Mouse (Mus musculus): ENCODE data around the gene Luc7l. TPM values are rescaled to one million over a fixed set of nuclear protein-coding genes. Genes with fewer than 3 reads are reported as not detected.
"Not testable (repeated sequence)": the region's sequence is repeated elsewhere in the genome, so short reads cannot be mapped to it uniquely, and the experiment has no call there.

The Luc7l gene
- polyA plus RNA-seq, 1 experiment from 2014 or later = 148 TPM

DNA sequence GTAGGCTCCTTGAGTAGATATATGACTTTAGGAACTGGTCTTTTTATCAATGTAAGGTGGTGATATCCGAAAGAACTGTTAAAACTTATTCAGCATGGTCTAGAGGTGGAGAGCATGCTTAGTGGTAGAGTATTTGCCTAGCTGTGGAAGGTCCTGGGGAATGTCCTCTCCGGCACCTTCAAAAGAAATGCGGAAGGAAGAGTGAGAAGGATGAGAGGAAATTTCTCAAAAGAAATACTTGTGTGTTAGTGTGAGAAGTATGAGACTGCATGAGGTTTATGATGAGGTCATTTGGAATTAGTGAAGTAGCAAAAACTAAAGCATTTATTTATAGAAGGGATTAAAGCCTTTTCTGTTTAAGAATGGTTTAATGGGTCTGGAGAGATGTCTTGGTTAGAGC is 9.7 kb downstream of the Luc7l start:
- H3K4me3 ChIP-seq (replicated peaks) = no peak overlapping the region
- no peak overlapping the region for H3K4me2 ChIP-seq
- H3K9ac ChIP-seq = no peak overlapping the region
- no peak for ATAC-seq (ENCODE audit: low FRiP score)
- H3K4me1 ChIP-seq = no peaks in the 10 kb centered on the region
- no peak overlapping the region for H3K27ac ChIP-seq
- peaks cover 93% of the 10 kb centered on the region for H3K36me3 ChIP-seq (replicated peaks)
- H3K9me3 ChIP-seq = no peaks in the 10 kb centered on the region
- 96% methylated on average over 3 of the region's 3 CpGs for WGBS
- H3K27me3 ChIP-seq = no peaks in the 10 kb centered on the region

DNA sequence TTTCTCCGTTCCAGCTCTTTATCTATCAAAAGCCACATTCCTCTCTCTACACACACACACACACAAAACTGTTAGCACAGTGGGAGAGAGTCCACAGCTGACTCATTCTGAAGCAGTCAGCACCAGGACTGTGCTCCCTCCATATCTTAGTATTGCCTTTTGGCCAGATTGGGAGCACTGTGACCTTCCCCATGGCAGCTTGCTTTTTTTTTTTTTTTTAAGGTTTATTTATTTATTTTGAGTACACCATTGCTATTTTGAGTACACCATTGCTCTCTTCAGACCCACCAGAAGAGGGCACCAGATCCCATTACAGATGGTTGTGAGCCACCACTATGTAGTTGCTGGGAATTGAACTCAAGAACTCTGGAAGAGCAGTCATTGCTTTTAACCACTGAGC is 16.2 kb downstream of the Luc7l start:
- WGBS = 95% methylated on average over 1 of the region's 1 CpGs
- ATAC-seq (ENCODE audit: low FRiP score) = no peak

DNA sequence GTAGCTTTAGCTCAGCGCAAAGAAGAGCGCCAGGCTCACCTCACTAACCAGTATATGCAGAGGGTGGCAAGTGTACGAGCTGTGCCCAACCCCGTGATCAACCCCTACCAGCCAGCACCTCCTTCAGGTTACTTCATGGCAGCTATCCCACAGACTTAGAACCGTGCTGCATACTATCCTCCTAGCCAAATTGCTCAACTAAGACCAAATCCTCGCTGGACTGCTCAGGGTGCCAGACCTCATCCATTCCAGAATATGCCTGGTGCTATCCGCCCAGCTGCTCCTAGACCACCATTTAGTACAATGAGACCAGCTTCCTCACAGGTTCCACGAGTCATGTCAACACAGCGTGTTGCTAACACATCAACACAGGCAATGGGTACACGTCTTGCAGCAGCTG is 16.9 kb downstream of the Luc7l start:
- not testable (repeated sequence) for H3K27me3 ChIP-seq; H3K9ac ChIP-seq; H3K4me1 ChIP-seq; H3K4me3 ChIP-seq (replicated peaks); H3K27ac ChIP-seq; H3K4me2 ChIP-seq; ATAC-seq (ENCODE audit: low FRiP score); H3K9me3 ChIP-seq
- H3K36me3 ChIP-seq (replicated peaks) = peaks cover 83% of the 10 kb centered on the region
- WGBS = 97% methylated on average over 9 of the region's 10 CpGs

More for the DNA sequence above, 16.2 kb downstream of the Luc7l start:
- no peaks in the 10 kb centered on the region for H3K9me3 ChIP-seq
- peaks cover 88% of the 10 kb centered on the region for H3K36me3 ChIP-seq (replicated peaks)
- no peak overlapping the region for H3K27ac ChIP-seq
- no peak overlapping the region for H3K4me2 ChIP-seq
- H3K9ac ChIP-seq = no peak overlapping the region
- H3K4me3 ChIP-seq (replicated peaks) = no peak overlapping the region
- no peaks in the 10 kb centered on the region for H3K4me1 ChIP-seq
- H3K27me3 ChIP-seq = no peaks in the 10 kb centered on the region

GRCm38 (mm10) chr17:26272586-26272985 is 19.9 kb downstream of the Luc7l start:
- no peak for ATAC-seq (ENCODE audit: low FRiP score)
- Histone ChIP-seq H3K27me3 (no peaks in the 10 kb centered on the region), H3K4me3 (replicated peaks) (no peak overlapping the region), H3K9ac (no peak overlapping the region), H3K36me3 (replicated peaks) (peaks cover 83% of the 10 kb centered on the region), H3K9me3 (no peaks in the 10 kb centered on the region), H3K4me2 (no peak overlapping the region), H3K27ac (no peak overlapping the region), H3K4me1 (no peaks in the 10 kb centered on the region)
- WGBS = 91% methylated on average over 3 of the region's 3 CpGs

DNA sequence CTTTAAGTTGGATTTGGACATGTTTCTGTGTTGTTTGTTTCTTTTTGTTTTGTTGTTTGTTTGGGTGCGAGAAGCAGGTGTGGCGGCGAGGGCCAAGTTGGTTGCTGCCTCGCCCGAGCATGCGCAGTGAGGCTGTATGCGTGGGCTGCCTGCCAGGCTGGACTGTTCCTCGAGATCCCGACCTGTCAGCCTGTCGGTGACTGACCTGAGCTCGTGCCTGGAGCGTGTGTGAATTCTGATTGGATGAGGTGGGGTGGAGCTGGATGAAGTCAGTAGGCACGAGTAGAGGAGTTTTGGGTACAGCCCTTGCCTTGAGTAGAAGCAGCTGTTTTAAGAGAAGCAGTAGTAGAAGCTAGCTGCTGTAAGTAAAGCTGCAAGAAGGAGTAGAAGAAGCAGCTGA is 23.2 kb downstream of the Luc7l start:
- ATAC-seq (ENCODE audit: low FRiP score) = no peak
- no peaks in the 10 kb centered on the region for H3K4me1 ChIP-seq
- H3K9me3 ChIP-seq = no peaks in the 10 kb centered on the region
- H3K27me3 ChIP-seq = no peaks in the 10 kb centered on the region
- WGBS = 93% methylated on average over 13 of the region's 13 CpGs
- no peak overlapping the region for H3K9ac ChIP-seq
- H3K36me3 ChIP-seq (replicated peaks) = peaks cover 86% of the 10 kb centered on the region
- no peak overlapping the region for H3K4me3 ChIP-seq (replicated peaks)
- H3K27ac ChIP-seq = no peak overlapping the region
- no peak overlapping the region for H3K4me2 ChIP-seq

- Histone ChIP-seq H3K27me3 (no peaks in the 10 kb centered on the region), H3K4me2 (no peak overlapping the region), H3K9me3 (no peaks in the 10 kb centered on the region), H3K4me3 (replicated peaks) (no peak overlapping the region), H3K4me1 (no peaks in the 10 kb centered on the region), H3K36me3 (replicated peaks) (peaks cover 86% of the 10 kb centered on the region), H3K27ac (no peak overlapping the region), H3K9ac (no peak overlapping the region)
- no peak for ATAC-seq (ENCODE audit: low FRiP score)
- WGBS = 91% methylated on average over 4 of the region's 4 CpGs
These were observed 24.0 kb downstream of the Luc7l start for GRCm38 (mm10) chr17:26276711-26277110.

- no peak for ATAC-seq (ENCODE audit: low FRiP score)
- Histone ChIP-seq H3K36me3 (replicated peaks) (peaks cover 97% of the 10 kb centered on the region), H3K4me2 (no peak overlapping the region), H3K9me3 (peaks cover 4% of the 10 kb centered on the region), H3K4me3 (replicated peaks) (no peak overlapping the region), H3K9ac (no peak overlapping the region), H3K27ac (no peak overlapping the region), H3K27me3 (no peaks in the 10 kb centered on the region), H3K4me1 (no peaks in the 10 kb centered on the region)
- 86% methylated on average over 8 of the region's 8 CpGs for WGBS
These were observed 33.7 kb downstream of the Luc7l start for GRCm38 (mm10) chr17:26286199-26286955.

GRCm38 (mm10) chr17:26289475-26289874 is 36.8 kb downstream of the Luc7l start:
- Histone ChIP-seq H3K4me1 (no peaks in the 10 kb centered on the region), H3K27ac (no peak overlapping the region), H3K4me2 (no peak overlapping the region), H3K4me3 (replicated peaks) (no peak overlapping the region), H3K36me3 (replicated peaks) (peaks cover 72% of the 10 kb centered on the region), H3K9ac (no peak overlapping the region), H3K27me3 (no peaks in the 10 kb centered on the region), H3K9me3 (peaks cover 9% of the 10 kb centered on the region)
- WGBS = 83% methylated on average over 4 of the region's 4 CpGs
- no peak for ATAC-seq (ENCODE audit: low FRiP score)

DNA sequence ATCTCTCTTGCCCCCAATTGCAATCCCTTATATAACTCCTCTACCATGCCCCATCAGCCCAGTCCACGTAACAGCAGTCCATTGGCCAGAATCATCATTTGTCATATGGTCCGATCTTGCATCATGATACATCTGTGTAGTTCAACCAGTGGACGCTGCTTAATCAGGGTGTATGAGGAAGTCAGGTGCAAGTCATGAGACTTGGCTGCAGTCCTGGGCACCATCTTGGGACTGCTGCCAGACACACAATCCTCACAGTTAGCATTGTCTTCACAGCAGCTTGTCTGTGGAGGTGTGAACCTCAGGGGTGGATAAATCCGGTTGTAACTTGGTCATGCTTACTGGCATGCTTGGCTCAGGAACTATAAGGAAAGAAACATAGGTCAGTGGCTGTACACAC is 45.6 kb downstream of the Luc7l start:
- H3K27ac ChIP-seq; H3K4me2 ChIP-seq; H3K4me1 ChIP-seq; H3K27me3 ChIP-seq; H3K4me3 ChIP-seq (replicated peaks); H3K9ac ChIP-seq; ATAC-seq (ENCODE audit: low FRiP score); H3K36me3 ChIP-seq (replicated peaks): not testable (repeated sequence)
- WGBS = 93% methylated on average over 4 of the region's 4 CpGs
- peaks cover 13% of the 10 kb centered on the region; the same call in 1 of the 2 replicates for H3K9me3 ChIP-seq

- Histone ChIP-seq H3K9me3 (no peaks in the 10 kb centered on the region), H3K36me3 (replicated peaks) (no peaks in the 10 kb centered on the region), H3K4me2 (no peak overlapping the region), H3K9ac (no peak overlapping the region), H3K4me3 (replicated peaks) (no peak overlapping the region), H3K27ac (no peak overlapping the region), H3K4me1 (no peaks in the 10 kb centered on the region), H3K27me3 (0 out of 2 replicates have a peak, but pooled peaks cover 11% of the 10 kb centered on the region)
- 16% methylated on average over 6 of the region's 6 CpGs for WGBS
- no peak for ATAC-seq (ENCODE audit: low FRiP score)
These were observed 61.6 kb downstream of the Luc7l start for GRCm38 (mm10) chr17:26314291-26314690.

DNA sequence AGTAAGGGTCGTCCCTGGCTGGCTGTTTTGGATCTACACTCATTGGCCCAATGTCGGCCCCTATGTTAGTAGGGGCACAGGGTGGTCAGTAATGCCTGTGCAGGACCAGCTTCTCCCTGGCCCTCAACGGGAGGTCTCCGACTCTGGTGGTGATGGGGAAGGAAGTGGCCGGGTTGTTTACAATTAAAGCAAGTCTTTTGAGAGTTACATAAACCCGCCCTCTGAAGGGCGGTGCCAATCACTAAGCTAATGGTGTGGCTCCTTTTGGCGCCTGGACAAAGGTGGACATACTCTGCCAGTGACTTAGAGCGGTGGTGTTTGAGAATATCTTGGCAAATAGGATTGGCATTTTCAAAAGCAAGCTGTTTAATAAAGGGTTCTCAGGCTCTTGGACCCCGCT is 62.8 kb downstream of the Luc7l start:
- ATAC-seq (ENCODE audit: low FRiP score) = no peak
- H3K27ac ChIP-seq = no peak overlapping the region

DNA sequence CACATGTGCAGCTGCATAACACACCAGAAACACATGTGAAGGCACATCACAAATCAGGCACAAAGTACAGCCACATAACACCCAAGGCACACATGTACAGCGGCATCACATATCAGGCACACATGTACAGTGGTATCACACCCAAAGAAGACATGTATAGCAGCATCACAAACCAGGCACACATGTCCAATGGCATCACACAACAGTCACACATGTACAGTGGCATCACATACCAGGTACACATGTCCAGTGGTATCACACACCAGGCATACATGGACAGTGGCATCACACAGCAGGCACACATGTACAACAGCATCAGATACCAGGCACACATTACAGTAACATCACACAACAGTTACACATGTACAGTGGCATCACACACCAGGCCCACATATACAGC is 65.7 kb downstream of the Luc7l start:
- Histone ChIP-seq H3K4me1 (no peaks in the 10 kb centered on the region), H3K4me2 (no peak overlapping the region), H3K36me3 (replicated peaks) (no peaks in the 10 kb centered on the region), H3K4me3 (replicated peaks) (no peak overlapping the region), H3K9ac (no peak overlapping the region), H3K27ac (no peak overlapping the region), H3K27me3 (0 out of 2 replicates have a peak, but pooled peaks cover 11% of the 10 kb centered on the region), H3K9me3 (no peaks in the 10 kb centered on the region)
- ATAC-seq (ENCODE audit: low FRiP score) = no peak
- 87% methylated on average over 1 of the region's 1 CpGs for WGBS

More for the DNA sequence above, 62.8 kb downstream of the Luc7l start:
- 33% methylated on average over 10 of the region's 10 CpGs for WGBS
- Histone ChIP-seq H3K9me3 (no peaks in the 10 kb centered on the region), H3K4me3 (replicated peaks) (no peak overlapping the region), H3K36me3 (replicated peaks) (no peaks in the 10 kb centered on the region), H3K4me1 (no peaks in the 10 kb centered on the region), H3K4me2 (no peak overlapping the region), H3K9ac (no peak overlapping the region), H3K27me3 (0 out of 2 replicates have a peak, but pooled peaks cover 11% of the 10 kb centered on the region)

All from forebrain, embryonic 12.5 days (tissue).